In genomic region chr2:163939522-163939921, GRCm38 (mm10) we compare ENCODE assay signal across 9 mouse cellular contexts. TPM values are rescaled to one million over a fixed set of nuclear protein-coding genes. Genes with fewer than 3 reads are reported as not detected.
DNase-seq lines count a peak whose midpoint lies in the region; ATAC-seq lines count a peak whose summit lies in the region.
"Had no signal": no experiment of that assay in that cellular context is flagged by ENCODE, and none has a peak within 500 bp of the region (broad histone marks: within the 10 kb centered on the region; RNA-seq: fewer than 3 reads in every experiment).

No protein-coding gene starts in this region.

- peak; percentile 25 to 37 for DNase-seq in spleen, postnatal 36 days (ENCODE audit: low spot score in 2 of 2)
- DNase-seq in spleen, postnatal 14 days (ENCODE audit: low spot score in 2 of 2): no peak
- peak; percentile 94 for DNase-seq in cerebellum, adult 9-11 months
- DNase-seq in retina, postnatal 1 day: peak; percentile 61
- no peak for DNase-seq in neural tube, embryonic 10.5 days (ENCODE audit: extremely low spot score, low spot score)
- DNase-seq in layer of hippocampus, adult 9-11 months: no peak
- DNase-seq: liver, embryonic 13.5 days had no signal

- H3K4me1 ChIP-seq in heart, embryonic 13.5 days: peaks cover 21% of the 10 kb centered on the region
- no peaks in the 10 kb centered on the region for H3K4me1 ChIP-seq in kidney, embryonic 15.5 days
- H3K4me1 ChIP-seq: liver, embryonic 13.5 days had no signal

- peaks cover 11% of the 10 kb centered on the region for H3K27me3 ChIP-seq in heart, embryonic 13.5 days (replicated peaks)
- 0 out of 2 replicates have a peak, but pooled peaks cover 9% of the 10 kb centered on the region for H3K27me3 ChIP-seq in kidney, embryonic 15.5 days

- no peaks in the 10 kb centered on the region for H3K36me3 ChIP-seq in heart, embryonic 13.5 days
- H3K36me3 ChIP-seq in kidney, embryonic 15.5 days: no peaks in the 10 kb centered on the region
- H3K36me3 ChIP-seq: liver, embryonic 13.5 days had no signal

- 17% methylated on average over 8 of the region's 8 CpGs for WGBS in heart, embryonic 13.5 days
- WGBS in kidney, embryonic 15.5 days: 40% methylated on average over 8 of the region's 8 CpGs

- peak overlapping the region; percentile 62 for H3K4me2 ChIP-seq in heart, embryonic 13.5 days
- H3K4me2 ChIP-seq in kidney, embryonic 15.5 days: no peak overlapping the region
- H3K4me2 ChIP-seq: liver, embryonic 13.5 days had no signal

- no peak for ATAC-seq in heart, embryonic 13.5 days (ENCODE audit: extremely low read depth, insufficient number of reproducible peaks, low FRiP score, low TSS enrichment)
- ATAC-seq in kidney, embryonic 15.5 days (replicated peaks; ENCODE audit: low FRiP score): no peak

- no peak overlapping the region for H3K27ac ChIP-seq in heart, embryonic 13.5 days (replicated peaks)
- H3K27ac ChIP-seq in kidney, embryonic 15.5 days: no peak overlapping the region
- H3K27ac ChIP-seq: liver, embryonic 13.5 days had no signal

- H3K4me3 ChIP-seq in heart, embryonic 13.5 days: peak overlapping the region; percentile 34
- no peak overlapping the region for H3K4me3 ChIP-seq in kidney, embryonic 15.5 days (replicated peaks)
- H3K4me3 ChIP-seq: liver, embryonic 13.5 days had no signal

- peak overlapping the region; percentile 28; the same call in 1 of the 2 replicates for H3K9ac ChIP-seq in heart, embryonic 13.5 days
- no peak overlapping the region for H3K9ac ChIP-seq in kidney, embryonic 15.5 days
- H3K9ac ChIP-seq: liver, embryonic 13.5 days had no signal

- no peaks in the 10 kb centered on the region for H3K9me3 ChIP-seq in heart, embryonic 13.5 days
- H3K9me3 ChIP-seq in kidney, embryonic 15.5 days (replicated peaks): no peaks in the 10 kb centered on the region
- H3K9me3 ChIP-seq: liver, embryonic 13.5 days had no signal

RNA-seq across cellular contexts. Expression of gene Rims4, which starts 21.0 kb away (rescaled TPM):
- 0.21 and 0.46 TPM in 2 replicates for polyA plus RNA-seq in heart, embryonic 13.5 days (2015; fragmentation: Nextera tagmentation; extraction: Ambion mirVana)
- 1.0 and 1.6 TPM in 2 replicates for polyA plus RNA-seq in kidney, embryonic 15.5 days (2015; fragmentation: Nextera tagmentation; extraction: Ambion mirVana)

RNA-seq across cellular contexts. Expression of gene Ywhab, which starts 55.2 kb away (rescaled TPM):
- polyA plus RNA-seq in heart, embryonic 13.5 days (2015; fragmentation: Nextera tagmentation; extraction: Ambion mirVana): 225 and 236 TPM in 2 replicates
- 304 and 307 TPM in 2 replicates for polyA plus RNA-seq in kidney, embryonic 15.5 days (2015; fragmentation: Nextera tagmentation; extraction: Ambion mirVana)

Comparison
In these comparisons a context has a peak if more than half of its experiments do, and no peak if none do; other contexts are left out.
1. DNase-seq: peak in spleen, postnatal 36 days (2 of 2), cerebellum, adult 9-11 months (single experiment) and retina, postnatal 1 day (single experiment); none in spleen, postnatal 14 days (0 of 2), neural tube, embryonic 10.5 days (single experiment) and layer of hippocampus, adult 9-11 months (single experiment).